Mouse (Mus musculus): ENCODE data around the gene C2cd2l. TPM values are rescaled to one million over a fixed set of nuclear protein-coding genes. Genes with fewer than 3 reads are reported as not detected.

C2cd2l gene
- polyA plus RNA-seq, 2 experiments: 7.5 to 19.6 TPM

DNA sequence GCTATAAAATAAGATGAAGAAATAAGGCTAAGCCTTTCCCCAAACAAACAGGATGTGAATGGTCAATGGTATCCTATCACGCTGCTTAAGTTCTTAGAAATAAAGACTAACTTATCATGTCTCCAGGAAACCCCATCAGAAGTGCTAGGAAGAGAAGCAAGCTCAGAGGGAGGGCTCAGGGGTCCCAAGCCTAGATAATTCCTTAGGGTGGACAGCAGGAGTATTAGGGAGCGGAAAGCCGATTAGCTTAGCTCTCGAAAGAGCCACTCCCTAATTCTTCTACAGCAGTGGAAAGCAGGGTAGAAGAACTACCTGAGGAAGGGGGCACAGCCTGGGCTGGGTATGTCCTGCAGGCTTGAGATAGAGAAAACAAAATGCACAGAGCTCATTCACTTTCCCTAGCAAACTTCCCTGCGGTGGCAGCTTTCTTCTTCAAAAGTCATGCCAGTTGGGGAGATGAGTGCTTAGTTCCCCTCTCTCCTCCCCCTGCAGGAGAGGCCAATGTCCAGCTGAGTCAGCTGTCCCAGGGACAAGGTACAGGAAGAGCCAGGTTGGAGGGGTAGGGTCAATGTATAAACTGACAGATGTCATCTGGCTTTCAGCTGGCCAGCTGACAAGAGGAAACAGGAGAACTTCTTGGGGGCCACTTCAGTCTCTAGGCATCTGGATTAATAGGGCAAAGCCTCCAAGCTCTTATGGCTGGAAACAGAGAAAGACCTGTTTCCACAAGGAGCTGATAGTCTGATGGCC is 1.8 kb downstream of the C2cd2l start:
- peak overlapping the region; percentile 89; the same call in 1 of the 2 replicates for H3K4me3 ChIP-seq (replicated peaks; ENCODE audit: low read length)
- H3K4me2 ChIP-seq (replicated peaks; ENCODE audit: low read depth, low read length, severe bottlenecking): peak overlapping the region; percentile 93; the same call in 1 of the 2 replicates
- no peak overlapping the region for H3K9ac ChIP-seq (ENCODE audit: low read depth, low read length, severe bottlenecking)
- no peak for TF ChIP-seq POLR2A (IDR thresholded peaks at IDR 0.05; ENCODE audit: borderline replicate concordance, extremely low read depth, insufficient read depth, insufficient read length)
- peaks cover 16% of the 10 kb centered on the region for H3K4me1 ChIP-seq (ENCODE audit: control insufficient read depth, insufficient read depth, low read length)
- no peaks in the 10 kb centered on the region for H3K9me3 ChIP-seq (ENCODE audit: control insufficient read depth, low read length)
- ATAC-seq (ENCODE audit: low FRiP score, low read depth): no peak
- H3K27ac ChIP-seq (replicated peaks; ENCODE audit: low read depth, low read length): no peak overlapping the region
- H3K27me3 ChIP-seq (ENCODE audit: control insufficient read depth, insufficient read depth, low read length): no peaks in the 10 kb centered on the region
- 69% methylated on average over 5 of the region's 5 CpGs for WGBS
- no peak for DNase-seq (ENCODE audit: low spot score)
- peaks cover 34% of the 10 kb centered on the region for H3K36me3 ChIP-seq (ENCODE audit: control insufficient read depth, insufficient read depth, low read length)

DNA sequence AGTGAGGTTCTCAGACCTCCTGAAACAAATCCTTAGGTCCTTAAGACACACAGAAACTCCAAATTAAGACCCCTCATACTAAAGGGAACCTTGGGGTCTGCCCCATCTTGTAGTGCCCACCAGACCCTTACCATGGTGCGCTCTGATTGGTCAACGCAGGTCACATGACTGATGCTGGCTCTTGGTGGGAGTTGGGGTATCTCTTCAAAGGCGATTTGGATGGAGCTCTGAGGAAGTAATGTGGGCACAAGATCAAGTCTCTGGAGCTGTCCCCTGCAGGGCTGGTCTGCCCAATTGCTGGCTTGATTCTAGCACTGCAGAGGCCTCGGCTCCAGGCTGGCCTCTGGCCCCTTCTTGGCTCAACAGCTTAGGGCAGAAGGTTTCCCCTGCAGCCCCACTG is 2.6 kb downstream of the C2cd2l start:
- ATAC-seq (ENCODE audit: low FRiP score, low read depth): no peak
- H3K36me3 ChIP-seq (ENCODE audit: control insufficient read depth, insufficient read depth, low read length): peaks cover 39% of the 10 kb centered on the region
- no peak overlapping the region for H3K4me2 ChIP-seq (replicated peaks; ENCODE audit: low read depth, low read length, severe bottlenecking)
- no peaks in the 10 kb centered on the region for H3K27me3 ChIP-seq (ENCODE audit: control insufficient read depth, insufficient read depth, low read length)
- TF ChIP-seq POLR2A (IDR thresholded peaks at IDR 0.05; ENCODE audit: borderline replicate concordance, extremely low read depth, insufficient read depth, insufficient read length): no peak
- 72% methylated on average over 4 of the region's 4 CpGs for WGBS
- no peak for DNase-seq (ENCODE audit: low spot score)
- H3K4me1 ChIP-seq (ENCODE audit: control insufficient read depth, insufficient read depth, low read length): peaks cover 16% of the 10 kb centered on the region
- H3K4me3 ChIP-seq (replicated peaks; ENCODE audit: low read length): no peak overlapping the region
- H3K27ac ChIP-seq (replicated peaks; ENCODE audit: low read depth, low read length): no peak overlapping the region
- no peaks in the 10 kb centered on the region for H3K9me3 ChIP-seq (ENCODE audit: control insufficient read depth, low read length)
- no peak overlapping the region for H3K9ac ChIP-seq (ENCODE audit: low read depth, low read length, severe bottlenecking)

DNA sequence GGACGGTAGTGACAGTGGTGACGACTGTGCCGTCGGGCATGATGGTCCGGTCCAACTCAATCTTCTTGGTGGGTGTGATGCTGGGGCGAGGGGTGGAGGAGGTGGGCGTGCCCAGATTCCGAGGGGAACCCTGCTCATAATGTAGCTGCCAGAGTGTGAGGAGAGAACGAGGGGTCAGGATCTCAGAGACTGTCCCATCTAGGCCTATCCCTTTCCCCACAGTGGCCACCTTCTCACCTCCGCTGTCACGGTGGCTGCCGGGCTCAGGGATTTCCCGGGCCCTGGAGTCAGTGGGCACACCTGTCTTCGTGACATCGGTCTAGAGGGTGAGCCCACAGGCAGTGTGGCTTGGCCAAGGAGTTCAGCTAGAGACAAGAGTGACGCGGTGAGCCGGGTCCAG is 5.2 kb downstream of the C2cd2l start:
- Histone ChIP-seq H3K4me2 (replicated peaks; ENCODE audit: low read depth, low read length, severe bottlenecking) (no peak overlapping the region), H3K9me3 (ENCODE audit: control insufficient read depth, low read length) (no peaks in the 10 kb centered on the region), H3K4me1 (ENCODE audit: control insufficient read depth, insufficient read depth, low read length) (peaks cover 13% of the 10 kb centered on the region), H3K9ac (ENCODE audit: low read depth, low read length, severe bottlenecking) (no peak overlapping the region), H3K36me3 (ENCODE audit: control insufficient read depth, insufficient read depth, low read length) (peaks cover 54% of the 10 kb centered on the region), H3K27ac (replicated peaks; ENCODE audit: low read depth, low read length) (no peak overlapping the region), H3K27me3 (ENCODE audit: control insufficient read depth, insufficient read depth, low read length) (no peaks in the 10 kb centered on the region), H3K4me3 (replicated peaks; ENCODE audit: low read length) (no peak overlapping the region)
- no peak for TF ChIP-seq POLR2A (IDR thresholded peaks at IDR 0.05; ENCODE audit: borderline replicate concordance, extremely low read depth, insufficient read depth, insufficient read length)
- DNase-seq (ENCODE audit: low spot score) (no peak), ATAC-seq (ENCODE audit: low FRiP score, low read depth) (no peak)
- WGBS: 90% methylated on average over 18 of the region's 18 CpGs

DNA sequence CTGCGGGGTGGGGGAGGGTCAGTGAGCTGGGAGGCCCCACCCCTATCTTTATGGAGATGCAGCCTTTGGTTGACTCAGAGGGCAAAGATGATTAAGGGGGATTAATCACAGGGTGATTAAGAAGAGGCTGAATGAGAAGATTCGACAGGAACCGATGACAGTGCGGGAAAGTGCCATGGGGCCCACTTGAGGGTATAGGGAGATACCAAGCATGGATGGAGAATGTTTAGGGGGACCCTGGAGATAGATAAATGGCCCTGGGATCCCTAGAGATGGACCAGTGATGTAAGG is 5.9 kb downstream of the C2cd2l start:
- Histone ChIP-seq H3K9me3 (ENCODE audit: control insufficient read depth, low read length) (no peaks in the 10 kb centered on the region), H3K4me3 (replicated peaks; ENCODE audit: low read length) (no peak overlapping the region), H3K27me3 (ENCODE audit: control insufficient read depth, insufficient read depth, low read length) (no peaks in the 10 kb centered on the region), H3K9ac (ENCODE audit: low read depth, low read length, severe bottlenecking) (no peak overlapping the region), H3K27ac (replicated peaks; ENCODE audit: low read depth, low read length) (no peak overlapping the region), H3K36me3 (ENCODE audit: control insufficient read depth, insufficient read depth, low read length) (peaks cover 55% of the 10 kb centered on the region), H3K4me1 (ENCODE audit: control insufficient read depth, insufficient read depth, low read length) (peaks cover 10% of the 10 kb centered on the region), H3K4me2 (replicated peaks; ENCODE audit: low read depth, low read length, severe bottlenecking) (no peak overlapping the region)
- WGBS: 75% methylated on average over 4 of the region's 4 CpGs
- TF ChIP-seq POLR2A (IDR thresholded peaks at IDR 0.05; ENCODE audit: borderline replicate concordance, extremely low read depth, insufficient read depth, insufficient read length): no peak
- ATAC-seq (ENCODE audit: low FRiP score, low read depth) (no peak), DNase-seq (ENCODE audit: low spot score) (no peak)

DNA sequence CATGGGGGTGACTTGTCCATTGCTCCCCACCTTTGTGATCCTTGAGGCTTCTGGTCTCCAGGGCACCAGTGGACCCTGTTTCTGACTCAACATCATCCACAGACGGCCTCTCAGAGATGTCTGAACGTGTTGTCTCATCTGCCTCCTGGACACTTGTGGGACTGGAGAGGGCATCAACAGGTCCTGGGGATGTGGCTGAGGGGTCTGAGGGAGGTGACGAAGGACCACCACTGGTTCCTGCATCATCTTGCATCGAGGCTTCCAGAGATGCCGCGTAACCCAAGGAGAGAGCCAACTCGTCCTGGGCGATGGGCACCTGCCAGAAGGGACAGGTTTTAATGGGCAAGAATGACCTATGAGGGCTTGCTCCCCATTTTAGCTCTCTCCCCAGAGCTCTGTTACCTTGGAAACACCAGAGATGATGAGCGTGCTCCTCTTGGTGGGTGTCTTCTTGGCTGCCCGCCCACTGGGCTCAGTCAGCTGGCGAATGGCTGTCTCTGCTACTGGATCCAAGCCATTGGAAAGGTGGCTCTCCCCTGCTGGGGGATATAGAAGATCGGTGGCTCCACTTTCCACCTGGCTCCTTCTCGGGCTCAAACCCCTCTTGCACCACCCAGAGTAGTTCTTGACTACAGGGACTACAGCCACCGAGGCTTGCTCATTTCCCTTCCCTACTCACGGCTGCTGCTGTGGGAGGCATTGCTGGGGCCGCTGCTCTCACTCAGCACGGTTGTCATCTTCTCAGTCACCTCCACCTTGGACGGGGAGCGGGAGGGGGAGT is 6.4 kb downstream of the C2cd2l start:
- 79% methylated on average over 19 of the region's 19 CpGs for WGBS
- Histone ChIP-seq H3K4me3 (replicated peaks; ENCODE audit: low read length) (no peak overlapping the region), H3K4me2 (replicated peaks; ENCODE audit: low read depth, low read length, severe bottlenecking) (no peak overlapping the region), H3K27ac (replicated peaks; ENCODE audit: low read depth, low read length) (no peak overlapping the region), H3K27me3 (ENCODE audit: control insufficient read depth, insufficient read depth, low read length) (no peaks in the 10 kb centered on the region), H3K4me1 (ENCODE audit: control insufficient read depth, insufficient read depth, low read length) (peaks cover 4% of the 10 kb centered on the region), H3K9ac (ENCODE audit: low read depth, low read length, severe bottlenecking) (no peak overlapping the region), H3K36me3 (ENCODE audit: control insufficient read depth, insufficient read depth, low read length) (peaks cover 55% of the 10 kb centered on the region), H3K9me3 (ENCODE audit: control insufficient read depth, low read length) (no peaks in the 10 kb centered on the region)
- no peak for TF ChIP-seq POLR2A (IDR thresholded peaks at IDR 0.05; ENCODE audit: borderline replicate concordance, extremely low read depth, insufficient read depth, insufficient read length)
- no peak for ATAC-seq (ENCODE audit: low FRiP score, low read depth)
- no peak for DNase-seq (ENCODE audit: low spot score)
